ENCODE assay signal across 8 mouse cellular contexts in the genomic region with DNA sequence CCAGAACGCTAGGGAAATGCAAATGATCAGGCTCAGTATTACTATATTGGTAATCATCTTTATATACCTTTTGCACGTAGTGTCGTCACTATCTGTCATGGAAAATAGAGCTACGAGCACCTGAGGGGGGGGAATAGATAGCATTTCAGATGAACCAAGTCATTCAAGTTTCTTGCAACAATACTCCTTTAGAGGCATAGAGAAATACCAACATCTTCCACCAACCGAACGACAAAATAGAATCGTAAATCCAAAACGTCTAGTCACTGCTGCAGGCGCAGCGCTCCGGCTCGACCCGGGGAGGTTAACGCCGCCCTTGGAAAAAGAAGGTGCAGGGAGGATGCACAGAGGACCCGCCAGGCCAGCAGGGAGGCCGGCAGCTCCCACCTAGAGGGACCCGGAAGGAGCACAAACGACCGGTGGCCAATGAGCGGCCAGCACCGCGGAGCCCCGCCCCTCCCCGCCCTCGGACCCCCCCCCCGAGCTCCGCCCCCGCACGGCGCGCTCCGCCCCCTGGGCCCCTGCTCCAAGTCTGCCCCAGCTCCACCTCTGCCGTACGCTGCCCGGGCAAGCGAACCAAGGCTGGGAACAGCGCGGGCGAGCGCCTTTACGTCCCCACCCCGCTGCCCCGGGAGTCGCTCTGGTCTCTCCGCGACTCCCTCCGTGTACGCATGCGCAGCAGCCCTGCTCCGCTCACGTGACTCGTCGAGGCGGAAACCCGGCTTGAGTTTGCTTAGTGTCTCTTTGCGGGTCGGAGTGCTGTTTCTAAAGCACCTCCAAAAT. TPM values are rescaled to one million over a fixed set of nuclear protein-coding genes. Genes with fewer than 3 reads are reported as not detected.
DNase-seq lines count a peak whose midpoint lies in the region; ATAC-seq and TF ChIP-seq lines count a peak whose summit lies in the region.

Gene Tmem19 (minus strand): TSS at position 662 of the 783 bp plus-strand sequence.

- peak; percentile 82 for TF ChIP-seq POLR2A in bone marrow, adult 2 months (IDR thresholded peaks at IDR 0.05; ENCODE audit: borderline replicate concordance, control insufficient read depth, low read depth, low read length)

- H3K9me3 ChIP-seq in embryonic facial prominence, embryonic 15.5 days (replicated peaks), result no peaks in the 10 kb centered on the region
- no peaks in the 10 kb centered on the region for H3K9me3 ChIP-seq in kidney, embryonic 14.5 days (ENCODE audit: control insufficient read depth, low read length)
- no peaks in the 10 kb centered on the region for H3K9me3 ChIP-seq in limb, embryonic 15.5 days

- peak; percentile 97 for DNase-seq in 416B (ENCODE audit: low read depth)
- DNase-seq in heart, adult 9 months (ENCODE audit: low spot score in 2 of 2), result peak; percentile 96 to 98
- peak; percentile 83 to 90 for DNase-seq in monocyte, adult 2 months (ENCODE audit: low read depth in 1 of 2, low spot score in 2 of 2)
- peak; percentile 94 to 95 for DNase-seq in spleen, postnatal 36 days (ENCODE audit: low spot score in 2 of 2)

- TF ChIP-seq CTCF in bone marrow, adult 2 months (IDR thresholded peaks at IDR 0.05; ENCODE audit: control insufficient read depth, insufficient read depth, low read length), result no peak

- H3K9ac ChIP-seq in embryonic facial prominence, embryonic 15.5 days, result peak within 1 kb of the TSS; percentile 47
- H3K9ac ChIP-seq in kidney, embryonic 14.5 days (ENCODE audit: low read depth, low read length), result peak within 1 kb of the TSS; percentile 66
- peak within 1 kb of the TSS; percentile 48 for H3K9ac ChIP-seq in limb, embryonic 15.5 days

- H3K4me1 ChIP-seq in bone marrow, adult 2 months (ENCODE audit: control insufficient read depth, insufficient read depth, low read length), result peaks cover 4% of the 10 kb centered on the region
- H3K4me1 ChIP-seq in embryonic facial prominence, embryonic 15.5 days, result peaks cover 22% of the 10 kb centered on the region
- H3K4me1 ChIP-seq in kidney, embryonic 14.5 days (ENCODE audit: control insufficient read depth, insufficient read depth, low read length), result 0 out of 2 replicates have a peak, but pooled peaks cover 6% of the 10 kb centered on the region
- peaks cover 12% of the 10 kb centered on the region for H3K4me1 ChIP-seq in limb, embryonic 15.5 days

- peak within 1 kb of the TSS; percentile 82 for H3K4me2 ChIP-seq in embryonic facial prominence, embryonic 15.5 days (replicated peaks)
- H3K4me2 ChIP-seq in kidney, embryonic 14.5 days (replicated peaks; ENCODE audit: low read depth, low read length), result peak within 1 kb of the TSS; percentile 75
- peak within 1 kb of the TSS; percentile 61 for H3K4me2 ChIP-seq in limb, embryonic 15.5 days

- H3K4me3 ChIP-seq in bone marrow, adult 2 months (replicated peaks; ENCODE audit: control insufficient read depth, low read depth, low read length), result peak within 1 kb of the TSS; percentile 97
- peak within 1 kb of the TSS; percentile 68 for H3K4me3 ChIP-seq in embryonic facial prominence, embryonic 15.5 days (replicated peaks)
- H3K4me3 ChIP-seq in kidney, embryonic 14.5 days (ENCODE audit: low read length), result peak within 1 kb of the TSS; percentile 59
- peak within 1 kb of the TSS; percentile 64 for H3K4me3 ChIP-seq in limb, embryonic 15.5 days

- H3K36me3 ChIP-seq in embryonic facial prominence, embryonic 15.5 days, result no peaks in the 10 kb centered on the region
- no peaks in the 10 kb centered on the region for H3K36me3 ChIP-seq in kidney, embryonic 14.5 days (ENCODE audit: control insufficient read depth, insufficient read depth, low read length)
- H3K36me3 ChIP-seq in limb, embryonic 15.5 days, result peaks cover 2% of the 10 kb centered on the region; the same call in 1 of the 2 replicates

- H3K27me3 ChIP-seq in embryonic facial prominence, embryonic 15.5 days, result no peaks in the 10 kb centered on the region
- H3K27me3 ChIP-seq in kidney, embryonic 14.5 days (ENCODE audit: control insufficient read depth, insufficient read depth, low read length), result no peaks in the 10 kb centered on the region
- no peaks in the 10 kb centered on the region for H3K27me3 ChIP-seq in limb, embryonic 15.5 days

- peak within 1 kb of the TSS; percentile 98 for H3K27ac ChIP-seq in bone marrow, adult 2 months (ENCODE audit: control insufficient read depth, insufficient read depth, low read depth, low read length, poor library complexity)
- H3K27ac ChIP-seq in embryonic facial prominence, embryonic 15.5 days (replicated peaks), result peak within 1 kb of the TSS; percentile 94
- H3K27ac ChIP-seq in kidney, embryonic 14.5 days (ENCODE audit: low read depth, low read length), result peak within 1 kb of the TSS; percentile 89
- H3K27ac ChIP-seq in limb, embryonic 15.5 days, result peak within 1 kb of the TSS; percentile 93

- under 1% methylated on average over 52 of the region's 58 CpGs for WGBS in bone marrow, adult 2 months
- WGBS in embryonic facial prominence, embryonic 15.5 days, result under 1% methylated on average over 57 of the region's 58 CpGs
- 1% methylated on average over 42 of the region's 58 CpGs for WGBS in kidney, embryonic 14.5 days
- under 1% methylated on average over 58 of the region's 58 CpGs for WGBS in limb, embryonic 15.5 days

- ATAC-seq in embryonic facial prominence, embryonic 15.5 days (ENCODE audit: insufficient number of reproducible peaks, low FRiP score, low TSS enrichment, low read depth), result peak; percentile 99
- peak; percentile 99 for ATAC-seq in kidney, embryonic 14.5 days (ENCODE audit: low FRiP score, low TSS enrichment)
- ATAC-seq in limb, embryonic 15.5 days (ENCODE audit: insufficient number of reproducible peaks, low FRiP score, low TSS enrichment, low read depth), result peak; percentile 98

RNA-seq across cellular contexts. Expression of gene Tmem19, which starts in this region (rescaled TPM):
- 7.5 and 12.2 TPM in 2 replicates for polyA plus RNA-seq in bone marrow, adult 2 months (2011; ENCODE audit: insufficient read depth, insufficient read length, low replicate concordance, missing spikeins)
- polyA plus RNA-seq in embryonic facial prominence, embryonic 15.5 days (2015; fragmentation: Nextera tagmentation; extraction: Ambion mirVana), result 25.0 and 25.8 TPM in 2 replicates
- polyA plus RNA-seq in kidney, embryonic 14.5 days (2014; fragmentation: Nextera tagmentation; extraction: Ambion mirVana), result 18.8 and 35.5 TPM in 2 replicates
- 26.6 and 28.6 TPM in 2 replicates for polyA plus RNA-seq in limb, embryonic 15.5 days (2015; fragmentation: Nextera tagmentation; extraction: Ambion mirVana)

Comparison
In these comparisons a context has a peak if more than half of its experiments do, and no peak if none do; other contexts are left out.
1. Peak in every context shown above with its lines: DNase-seq, ATAC-seq, H3K4me3 ChIP-seq and H3K27ac ChIP-seq.